Mouse (Mus musculus) limb, embryonic 15.5 days (tissue): ENCODE measurements around the gene Ggta1. TPM values are rescaled to one million over a fixed set of nuclear protein-coding genes. Genes with fewer than 3 reads are reported as not detected.

ENCODE experiments used
- ATAC-seq: fragments of 200-750 bp; cut with Nextera tagmentation; 2 replicates; pipeline ENCODE4 v1.8.0; 2017; ENCODE audit warnings: low read depth, moderate TSS enrichment; ENCODE audit not compliant: insufficient number of reproducible peaks, low FRiP score, low TSS enrichment
- H3K27ac ChIP-seq: fragments of 300-500 bp; sonication (generic); 2 replicates; pipeline ENCODE4 v1.5.1; 2015; ENCODE audit warnings: moderate library complexity, mild to moderate bottlenecking, inconsistent platforms
- H3K27me3 ChIP-seq: fragments of 300-500 bp; sonication (generic); 2 replicates; pipeline ENCODE4 v1.6.1; 2015; ENCODE audit warnings: inconsistent platforms
- H3K36me3 ChIP-seq: fragments of 300-500 bp; sonication (generic); 2 replicates; pipeline ENCODE4 v1.6.1; 2015; ENCODE audit warnings: inconsistent platforms
- H3K4me1 ChIP-seq: fragments of 300-500 bp; sonication (generic); 2 replicates; pipeline ENCODE4 v1.6.1; 2015; ENCODE audit warnings: inconsistent platforms
- H3K4me2 ChIP-seq: fragments of 300-500 bp; sonication (generic); 2 replicates; pipeline ENCODE4 v1.6.1; 2015; ENCODE audit warnings: mild to moderate bottlenecking, inconsistent platforms
- H3K4me3 ChIP-seq: fragments of 300-500 bp; sonication (generic); 2 replicates; pipeline ENCODE4 v1.5.1; 2015; ENCODE audit warnings: mild to moderate bottlenecking, inconsistent platforms
- H3K9ac ChIP-seq: fragments of 300-500 bp; sonication (generic); 2 replicates; pipeline ENCODE4 v1.6.1; 2015; ENCODE audit warnings: inconsistent platforms
- H3K9me3 ChIP-seq: fragments of 300-500 bp; sonication (generic); 2 replicates; pipeline ENCODE4 v1.6.1; 2016; ENCODE audit warnings: inconsistent platforms
- WGBS: fragments of 180-500 bp; shearing (Covaris S2); methylation state at CpG from one replicate; pipeline ENCODE4 v1.1.7; 2015; 5-methylcytosine and 5-hydroxymethylcytosine counted together
- polyA plus RNA-seq: library from polyadenylated mRNA; unstranded; fragments of >200 nt; fragmentation: Nextera tagmentation; extraction: Ambion mirVana; gene quantifications from 2 replicates; pipeline ENCODE4 v1.2.1, GENCODE M21; 2015

The Ggta1 gene
- polyA plus RNA-seq, 1 experiment from 2014 or later = 34.2 TPM

DNA sequence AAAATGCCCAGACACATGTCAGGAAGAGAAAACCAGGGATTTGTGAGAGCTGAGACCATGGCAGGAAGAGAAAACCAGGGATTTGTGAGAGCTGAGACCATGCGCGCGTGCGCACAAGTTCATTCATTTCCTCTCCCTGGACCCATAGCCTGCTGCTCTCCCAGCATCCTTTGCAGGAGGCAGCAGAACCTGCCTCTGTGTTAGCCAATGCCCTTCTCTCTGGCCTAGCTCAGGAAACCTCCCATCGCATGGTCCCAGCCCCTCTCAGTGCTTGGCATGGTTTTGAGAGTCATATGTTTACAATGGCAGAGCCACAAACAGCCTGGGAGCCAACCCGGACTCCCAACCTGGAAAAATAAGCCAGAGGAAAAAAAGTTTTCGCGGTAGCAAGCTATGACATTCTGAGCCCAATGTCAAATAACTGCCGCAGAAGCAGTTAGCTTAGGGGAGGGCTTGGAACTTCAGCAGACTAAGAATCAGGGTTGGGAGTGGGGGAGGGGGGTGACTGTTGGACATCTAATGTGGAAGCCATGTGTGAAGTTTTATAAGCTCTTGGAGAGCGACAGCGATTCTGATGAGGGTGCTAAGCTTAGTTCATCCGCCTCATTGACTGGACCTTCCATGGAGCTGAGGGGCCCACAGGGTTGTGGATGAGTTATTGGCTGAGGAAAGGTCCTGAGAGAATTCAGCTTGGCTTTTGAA lies 40.1 kb upstream of the Ggta1 start:
- 44% methylated on average over 12 of the region's 12 CpGs for WGBS
- Histone ChIP-seq H3K9me3 (no peaks in the 10 kb centered on the region), H3K9ac (no peak overlapping the region), H3K4me1 (peaks cover 53% of the 10 kb centered on the region), H3K36me3 (no peaks in the 10 kb centered on the region), H3K27me3 (no peaks in the 10 kb centered on the region), H3K4me2 (no peak overlapping the region), H3K4me3 (no peak overlapping the region), H3K27ac (peak overlapping the region; percentile 78)
- ATAC-seq = peak; percentile 36; the same call in 1 of the 2 replicates

DNA sequence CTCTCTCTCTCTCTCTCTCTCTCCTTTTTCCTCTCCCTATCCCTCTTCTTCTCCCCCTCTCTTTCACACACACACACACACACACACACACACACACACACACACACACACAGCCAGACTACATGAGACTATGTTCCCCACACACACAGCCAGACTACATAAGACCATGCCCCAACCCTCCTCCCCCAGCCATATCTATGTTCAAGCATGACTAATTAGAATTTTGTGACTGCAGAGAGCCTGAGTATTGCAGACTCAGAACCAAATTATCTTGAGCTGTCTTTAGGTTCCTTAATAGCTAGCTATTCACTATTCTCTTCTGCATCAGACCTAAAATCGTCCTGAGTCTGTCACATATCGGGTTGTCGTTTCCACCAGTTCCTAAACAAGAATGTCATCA lies 39.5 kb upstream of the Ggta1 start:
- Histone ChIP-seq H3K36me3 (no peaks in the 10 kb centered on the region), H3K4me3 (no peak overlapping the region), H3K27me3 (no peaks in the 10 kb centered on the region), H3K4me1 (peaks cover 47% of the 10 kb centered on the region), H3K9me3 (no peaks in the 10 kb centered on the region), H3K4me2 (no peak overlapping the region), H3K27ac (peak overlapping the region; percentile 78), H3K9ac (no peak overlapping the region)
- ATAC-seq = no peak
- WGBS = 76% methylated on average over 3 of the region's 3 CpGs

DNA sequence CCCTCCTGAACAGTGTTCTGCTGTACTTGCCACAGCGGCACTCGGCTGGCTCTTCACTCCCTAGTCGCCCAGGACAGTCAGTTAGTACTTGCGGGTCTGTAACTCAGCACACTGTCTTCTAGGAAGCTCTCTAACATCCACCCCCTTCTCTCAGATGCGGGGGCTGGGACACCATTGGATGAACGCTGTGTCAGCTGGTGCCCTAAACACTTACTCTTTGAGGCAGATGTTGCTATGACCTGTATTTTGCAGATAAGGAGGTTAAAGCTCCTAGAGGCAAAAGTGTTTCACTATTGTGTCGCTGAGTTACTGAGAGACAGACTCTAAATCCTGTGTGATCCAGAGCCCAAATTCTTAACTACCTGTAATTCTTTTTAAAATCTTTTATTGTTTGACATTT lies 36.4 kb upstream of the Ggta1 start:
- 76% methylated on average over 7 of the region's 7 CpGs for WGBS
- Histone ChIP-seq H3K4me1 (peaks cover 35% of the 10 kb centered on the region), H3K4me3 (no peak overlapping the region), H3K4me2 (no peak overlapping the region), H3K27ac (no peak overlapping the region), H3K9me3 (no peaks in the 10 kb centered on the region), H3K27me3 (no peaks in the 10 kb centered on the region), H3K9ac (no peak overlapping the region), H3K36me3 (no peaks in the 10 kb centered on the region)
- ATAC-seq = no peak

DNA sequence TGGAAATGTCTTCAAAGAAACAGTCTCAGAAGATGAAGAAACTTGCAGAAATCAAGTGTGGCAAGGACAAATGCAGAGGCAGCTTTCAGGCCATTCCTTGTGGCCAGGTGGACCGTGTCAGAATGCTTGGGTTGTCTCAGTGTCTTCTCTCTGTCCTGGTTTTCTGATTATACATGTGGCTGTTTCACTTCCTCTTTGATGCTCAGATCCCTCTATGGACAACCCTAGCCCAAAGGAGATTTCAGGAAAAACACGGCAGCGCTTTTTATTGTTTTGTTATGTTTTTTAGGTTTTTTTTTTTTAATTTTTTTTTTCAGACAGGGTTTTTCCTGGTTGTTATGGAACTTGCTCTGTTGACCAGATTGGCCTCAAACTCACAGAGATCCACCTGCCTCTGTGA lies 35.9 kb upstream of the Ggta1 start:
- Histone ChIP-seq H3K9ac (no peak overlapping the region), H3K36me3 (no peaks in the 10 kb centered on the region), H3K27ac (no peak overlapping the region), H3K27me3 (no peaks in the 10 kb centered on the region), H3K9me3 (no peaks in the 10 kb centered on the region), H3K4me2 (no peak overlapping the region), H3K4me3 (no peak overlapping the region), H3K4me1 (peaks cover 30% of the 10 kb centered on the region)
- no peak for ATAC-seq
- WGBS = 80% methylated on average over 3 of the region's 3 CpGs

DNA sequence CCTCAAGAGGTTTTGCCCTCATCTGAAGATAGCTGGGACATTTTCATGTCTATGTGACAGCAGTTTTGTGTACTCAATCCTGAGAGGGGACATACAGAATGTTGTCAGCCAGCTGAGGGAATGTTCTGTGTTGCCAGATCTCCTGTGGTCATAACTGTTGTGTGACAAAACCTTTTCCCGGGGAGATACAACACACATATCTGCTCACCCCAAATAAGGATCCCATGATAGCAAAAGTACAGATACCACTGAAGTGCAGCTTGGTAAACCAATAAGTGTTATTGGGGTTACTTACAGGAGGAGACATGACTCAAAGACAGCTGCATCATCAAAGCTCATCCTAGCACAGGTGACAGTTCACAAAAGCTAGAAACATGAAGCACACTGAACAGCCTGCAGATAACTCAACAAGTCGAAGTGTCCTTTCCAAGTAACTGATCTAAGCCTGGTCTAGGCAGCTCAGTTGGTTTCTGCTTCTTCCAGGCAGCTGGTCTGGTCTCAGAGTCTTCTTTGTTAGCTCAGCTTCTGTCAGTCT lies 34.7 kb upstream of the Ggta1 start:
- H3K9me3 ChIP-seq = no peaks in the 10 kb centered on the region
- H3K36me3 ChIP-seq = no peaks in the 10 kb centered on the region
- no peak overlapping the region for H3K27ac ChIP-seq
- H3K9ac ChIP-seq = no peak overlapping the region
- 81% methylated on average over 2 of the region's 2 CpGs for WGBS
- no peak for ATAC-seq
- no peak overlapping the region for H3K4me3 ChIP-seq
- no peak overlapping the region for H3K4me2 ChIP-seq
- H3K4me1 ChIP-seq = peaks cover 18% of the 10 kb centered on the region
- no peaks in the 10 kb centered on the region for H3K27me3 ChIP-seq

DNA sequence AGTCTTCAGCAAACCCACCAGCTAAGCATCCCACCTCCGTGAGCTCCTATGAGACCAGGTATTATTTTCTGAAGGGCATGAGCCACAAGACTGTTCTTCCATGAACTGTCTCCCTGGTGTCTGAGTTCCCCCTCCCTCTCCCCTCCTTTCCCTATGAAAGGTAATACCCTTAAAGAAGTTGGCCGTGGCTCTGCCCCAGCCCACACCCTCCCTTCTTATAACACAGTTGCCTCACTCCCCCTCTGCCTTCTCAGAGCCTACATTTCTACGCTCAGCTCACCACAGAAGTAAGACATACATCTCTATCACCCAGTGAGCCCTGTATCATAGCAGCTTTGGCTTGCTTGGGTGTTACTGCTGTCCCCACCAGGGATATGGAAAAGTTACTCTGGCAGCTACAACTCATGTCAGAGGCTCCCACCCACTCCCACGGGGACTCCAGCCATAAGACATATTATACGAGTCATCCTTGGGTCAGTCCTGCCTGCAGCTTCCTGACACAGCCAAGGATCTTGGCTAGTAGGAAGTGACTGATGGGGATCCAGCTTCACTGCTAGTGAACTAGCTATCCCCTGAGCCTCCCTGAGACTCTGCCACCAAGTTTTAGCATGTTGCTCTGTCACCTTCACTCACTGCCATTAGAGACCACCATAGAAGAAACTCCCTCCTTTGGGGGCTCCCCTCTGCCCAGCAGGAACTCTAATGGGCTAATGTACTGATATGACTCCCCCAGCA lies 33.4 kb upstream of the Ggta1 start:
- ATAC-seq = no peak
- no peaks in the 10 kb centered on the region for H3K9me3 ChIP-seq
- 44% methylated on average over 5 of the region's 5 CpGs for WGBS

DNA sequence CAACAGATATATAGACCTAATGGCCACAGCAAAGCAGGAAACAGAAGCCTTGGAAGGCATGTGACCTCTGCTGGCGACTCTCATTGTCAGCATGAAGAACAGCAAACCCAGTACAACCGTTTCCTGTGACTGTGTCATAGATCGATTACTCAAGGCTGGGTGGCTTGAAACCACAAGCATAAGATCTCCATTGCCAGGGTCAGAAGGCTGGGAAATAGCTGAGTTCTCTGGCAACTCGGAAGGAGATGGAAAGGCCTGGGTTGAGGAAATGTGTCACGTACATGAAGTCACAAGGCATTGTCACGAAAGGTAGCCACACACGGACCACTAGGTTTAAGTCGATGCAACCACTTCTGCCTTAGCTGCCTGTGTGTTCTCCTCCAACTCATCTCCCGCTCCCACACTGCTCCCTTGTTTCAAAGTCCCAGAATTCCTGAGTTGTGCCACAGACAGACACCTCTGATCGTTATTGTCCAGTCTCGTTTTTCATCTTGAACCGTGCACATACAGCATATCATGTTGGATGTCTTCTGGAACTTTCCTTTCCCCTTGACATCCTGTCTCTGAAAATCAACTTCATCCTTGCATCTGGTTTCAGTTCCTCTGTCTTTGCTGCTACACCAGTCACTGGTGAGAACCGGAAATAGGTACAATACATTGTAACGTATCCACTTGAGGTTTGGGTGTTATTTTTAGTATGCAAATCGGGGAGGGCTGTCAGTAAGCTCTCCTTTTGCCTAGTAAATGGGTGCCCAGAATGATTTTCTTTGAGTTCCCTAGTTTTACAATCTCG lies 32.7 kb upstream of the Ggta1 start:
- peaks cover 15% of the 10 kb centered on the region for H3K4me1 ChIP-seq
- H3K27ac ChIP-seq = peak overlapping the region; percentile 51; the same call in 1 of the 2 replicates
- no peak overlapping the region for H3K9ac ChIP-seq
- no peak overlapping the region for H3K4me2 ChIP-seq
- WGBS = 81% methylated on average over 16 of the region's 16 CpGs
- ATAC-seq = no peak
- no peaks in the 10 kb centered on the region for H3K9me3 ChIP-seq
- no peaks in the 10 kb centered on the region for H3K27me3 ChIP-seq
- no peak overlapping the region for H3K4me3 ChIP-seq
- H3K36me3 ChIP-seq = no peaks in the 10 kb centered on the region

More for the DNA sequence above, 33.4 kb upstream of the Ggta1 start:
- no peaks in the 10 kb centered on the region for H3K27me3 ChIP-seq
- H3K27ac ChIP-seq = no peak overlapping the region
- H3K36me3 ChIP-seq = no peaks in the 10 kb centered on the region
- peaks cover 8% of the 10 kb centered on the region for H3K4me1 ChIP-seq
- no peak overlapping the region for H3K4me3 ChIP-seq
- H3K9ac ChIP-seq = no peak overlapping the region
- H3K4me2 ChIP-seq = no peak overlapping the region

DNA sequence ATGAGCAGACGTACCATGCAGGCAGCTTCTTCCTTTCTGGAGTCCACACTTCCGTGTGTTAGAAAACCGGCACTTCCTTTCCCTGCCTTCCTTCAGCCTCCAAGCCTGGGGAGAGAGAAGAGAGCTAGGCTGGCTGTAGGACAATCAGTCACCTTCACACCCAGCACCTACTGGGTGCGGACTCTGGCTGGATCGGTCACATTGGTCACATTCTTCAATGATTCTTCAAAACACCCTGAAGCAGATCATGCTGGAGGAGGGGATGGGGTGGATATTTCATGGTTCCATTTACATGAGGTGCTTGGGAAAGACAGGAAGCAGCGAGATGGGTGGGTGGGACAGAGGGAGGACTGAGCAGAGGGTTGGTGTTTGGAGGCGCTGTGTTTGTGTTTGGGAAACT lies 30.5 kb upstream of the Ggta1 start:
- Histone ChIP-seq H3K36me3 (no peaks in the 10 kb centered on the region), H3K4me3 (no peak overlapping the region), H3K9ac (no peak overlapping the region), H3K9me3 (no peaks in the 10 kb centered on the region), H3K4me1 (peaks cover 20% of the 10 kb centered on the region), H3K27ac (no peak overlapping the region), H3K4me2 (no peak overlapping the region), H3K27me3 (no peaks in the 10 kb centered on the region)
- no peak for ATAC-seq
- WGBS = 86% methylated on average over 7 of the region's 7 CpGs

DNA sequence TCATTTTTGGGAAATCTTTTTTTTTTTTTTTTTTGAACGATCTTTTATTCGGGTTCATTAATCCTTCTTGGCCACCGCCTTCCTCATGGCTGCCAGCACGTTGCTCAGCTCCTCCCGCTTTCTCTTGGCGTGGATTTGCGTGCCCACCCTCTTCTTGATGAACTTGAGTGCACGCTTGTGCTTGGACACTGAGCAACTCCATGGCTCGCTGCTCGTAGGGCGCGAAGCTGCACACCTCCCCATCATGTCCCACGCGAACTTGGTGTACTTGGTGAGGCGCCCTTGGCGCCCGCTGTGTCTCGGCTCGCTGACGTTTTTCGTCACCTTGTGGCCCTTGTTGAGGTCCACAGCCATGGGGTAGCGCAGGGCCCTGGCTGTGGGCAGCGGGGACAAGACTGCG lies 28.1 kb upstream of the Ggta1 start:
- no peak overlapping the region for H3K4me3 ChIP-seq
- H3K27ac ChIP-seq = no peak overlapping the region; the same call in 1 of the 2 replicates
- H3K9me3 ChIP-seq = no peaks in the 10 kb centered on the region
- H3K4me1 ChIP-seq = peaks cover 20% of the 10 kb centered on the region
- ATAC-seq = no peak
- 86% methylated on average over 24 of the region's 24 CpGs for WGBS
- H3K36me3 ChIP-seq = no peaks in the 10 kb centered on the region
- H3K27me3 ChIP-seq = no peaks in the 10 kb centered on the region
- no peak overlapping the region for H3K4me2 ChIP-seq
- H3K9ac ChIP-seq = no peak overlapping the region

DNA sequence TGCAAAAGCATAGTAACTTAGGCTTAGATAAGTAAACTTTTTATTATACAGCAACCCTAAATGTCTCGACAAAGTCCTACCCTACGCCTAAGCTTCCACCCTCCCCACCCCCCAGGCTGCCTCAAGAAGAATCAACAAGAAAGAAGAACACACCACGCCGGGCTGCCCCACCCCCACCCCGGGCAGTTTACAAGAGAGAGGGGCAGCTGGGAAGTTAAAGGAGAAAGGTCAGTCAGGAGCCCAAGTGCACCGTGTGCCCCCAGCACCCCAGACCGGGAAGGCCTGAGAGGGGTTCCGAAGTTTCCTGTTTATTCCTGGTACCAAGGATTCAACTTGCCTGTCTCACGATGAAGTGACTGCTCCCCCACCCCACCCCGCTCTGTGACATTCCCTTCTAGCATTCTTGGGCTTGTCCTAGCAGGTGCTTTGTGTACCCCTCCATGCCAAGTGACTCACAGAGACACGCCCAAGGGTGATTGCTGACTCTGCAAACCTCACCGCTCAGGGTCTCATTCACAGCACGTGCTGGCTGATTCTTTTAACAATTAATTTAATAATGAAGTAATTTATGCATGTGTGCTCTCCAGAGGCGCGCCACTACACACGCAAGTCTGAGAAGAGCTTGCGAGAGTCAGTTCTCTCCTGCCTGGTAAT lies 27.6 kb upstream of the Ggta1 start:
- no peak; the same call in 1 of the 2 replicates for ATAC-seq
- Histone ChIP-seq H3K4me3 (no peak overlapping the region), H3K4me2 (no peak overlapping the region), H3K9me3 (no peaks in the 10 kb centered on the region), H3K9ac (no peak overlapping the region), H3K4me1 (peaks cover 20% of the 10 kb centered on the region), H3K27ac (peak overlapping the region; percentile 59), H3K36me3 (no peaks in the 10 kb centered on the region), H3K27me3 (no peaks in the 10 kb centered on the region)
- whole genome bisulfite sequencing = 29% methylated on average over 17 of the region's 17 CpGs

DNA sequence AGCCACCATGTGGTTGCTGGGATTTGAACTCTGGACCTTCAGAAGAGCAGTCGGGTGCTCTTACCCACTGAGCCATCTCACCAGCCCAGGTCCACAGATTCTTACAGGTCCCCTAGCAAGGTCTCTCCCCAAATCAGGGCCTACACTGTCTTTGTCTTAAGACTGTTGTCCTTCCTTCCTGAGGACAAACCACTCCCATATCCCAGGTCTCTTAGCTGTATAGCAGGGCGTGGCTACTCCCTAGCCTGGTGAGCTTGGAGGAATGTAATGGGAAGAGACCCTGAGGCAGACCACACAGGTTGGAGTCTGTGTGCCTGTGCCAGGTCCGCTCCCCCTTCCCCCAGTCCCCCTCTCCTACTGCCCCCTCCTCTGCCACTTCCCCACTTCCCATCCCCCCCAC lies 24.7 kb upstream of the Ggta1 start:
- H3K27ac ChIP-seq = no peak overlapping the region
- no peak overlapping the region for H3K9ac ChIP-seq
- H3K36me3 ChIP-seq = no peaks in the 10 kb centered on the region
- no peaks in the 10 kb centered on the region for H3K9me3 ChIP-seq
- no peak overlapping the region for H3K4me3 ChIP-seq
- no peaks in the 10 kb centered on the region for H3K27me3 ChIP-seq
- H3K4me2 ChIP-seq = no peak overlapping the region
- ATAC-seq = 0 out of 2 replicates have a peak, but pooled peaks have one; percentile 38
- 55% methylated on average over 3 of the region's 3 CpGs for WGBS
- H3K4me1 ChIP-seq = peaks cover 20% of the 10 kb centered on the region
